Mouse (Mus musculus) kidney, postnatal 0 days (tissue): Measurements from ENCODE around the gene Cdc42se2. TPM values are rescaled to one million over a fixed set of nuclear protein-coding genes. Genes with fewer than 3 reads are reported as not detected.

Experiments
- ATAC-seq: fragments of 200-750 bp; cut with Nextera tagmentation; replicated peaks from 2 replicates; pipeline ENCODE4 v1.8.0; 2017; ENCODE audit warnings: low read depth, moderate number of reproducible peaks, moderate TSS enrichment, moderate library complexity; ENCODE audit not compliant: low FRiP score
- DNase-seq: peaks from one replicate; pipeline ENCODE4 v3.0.0-alpha.2; 2016; ENCODE audit warnings: low spot score
- H3K27ac ChIP-seq: fragments of 300-500 bp; sonication (generic); 2 replicates; pipeline ENCODE4 v1.5.1; 2014; ENCODE audit warnings: mild to moderate bottlenecking
- H3K27me3 ChIP-seq: fragments of 300-500 bp; sonication (generic); 2 replicates; pipeline ENCODE4 v1.6.1; 2014; ENCODE audit warnings: low read length, mixed read lengths; ENCODE audit not compliant: insufficient read depth
- H3K36me3 ChIP-seq: fragments of 300-500 bp; sonication (generic); 2 replicates; pipeline ENCODE4 v1.6.1; 2014; ENCODE audit warnings: low read length, mixed read lengths; ENCODE audit not compliant: insufficient read depth
- H3K4me1 ChIP-seq: fragments of 300-500 bp; sonication (generic); replicated peaks from 2 replicates; pipeline ENCODE4 v1.6.1; 2014; ENCODE audit warnings: antibody characterized with exemption, low read length, mixed read lengths; ENCODE audit not compliant: insufficient read depth
- H3K4me2 ChIP-seq: fragments of 300-500 bp; sonication (generic); 2 replicates; pipeline ENCODE4 v1.6.1; 2014; ENCODE audit warnings: mild to moderate bottlenecking, low read length, moderate library complexity, mixed read lengths
- H3K4me3 ChIP-seq: fragments of 300-500 bp; sonication (generic); replicated peaks from 2 replicates; pipeline ENCODE4 v1.5.1; 2014; ENCODE audit warnings: low read depth, low read length
- H3K9ac ChIP-seq: fragments of 300-500 bp; sonication (generic); 2 replicates; pipeline ENCODE4 v1.6.1; 2014; ENCODE audit warnings: low read depth, low read length
- H3K9me3 ChIP-seq: fragments of 300-500 bp; sonication (generic); replicated peaks from 2 replicates; pipeline ENCODE4 v1.6.1; 2016; ENCODE audit warnings: low read length, inconsistent platforms, mixed read lengths
- CTCF ChIP-seq: IDR thresholded peaks from 2 replicates; pipeline ENCODE4 v1.5.1; 2016; ENCODE audit warnings: antibody characterized with exemption, low read depth, mild to moderate bottlenecking, moderate library complexity
- WGBS: fragments of 180-500 bp; shearing (Covaris S2); extraction: QIAGEN DNeasy Blood & Tissue Kit; methylation state at CpG from one replicate; pipeline ENCODE4 v1.1.7; 2014; 5-methylcytosine and 5-hydroxymethylcytosine counted together
- polyA plus RNA-seq: library from polyadenylated mRNA; unstranded; fragments of >200 nt; fragmentation: Nextera tagmentation; extraction: Ambion mirVana; gene quantifications from 2 replicates; pipeline ENCODE4 v1.2.1, GENCODE M21; 2015

The Cdc42se2 gene
- polyA plus RNA-seq, 1 experiment from 2014 or later, result 64.3 TPM

DNA sequence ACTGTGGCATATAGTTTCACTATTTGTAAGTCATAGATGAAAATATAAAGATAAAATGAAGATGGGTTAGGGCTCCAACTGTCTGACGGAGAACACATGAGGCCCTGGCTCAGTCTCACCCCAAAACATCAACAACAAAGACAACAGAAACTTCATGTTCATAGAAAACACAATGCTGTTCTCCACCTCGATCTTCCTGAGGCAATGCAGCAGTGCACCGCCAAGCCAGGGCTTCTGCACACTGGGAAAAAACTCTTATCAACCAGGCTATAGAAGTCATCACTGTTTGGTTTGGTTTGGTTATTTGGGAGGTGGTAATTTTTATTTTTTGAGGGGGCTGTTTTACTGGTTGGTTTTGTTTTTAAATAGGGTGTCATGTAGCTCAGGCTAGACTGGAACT lies 3.0 kb downstream of the Cdc42se2 start:
- no peaks in the 10 kb centered on the region for H3K9me3 ChIP-seq
- WGBS, result 95% methylated on average over 3 of the region's 3 CpGs
- no peak for ATAC-seq

DNA sequence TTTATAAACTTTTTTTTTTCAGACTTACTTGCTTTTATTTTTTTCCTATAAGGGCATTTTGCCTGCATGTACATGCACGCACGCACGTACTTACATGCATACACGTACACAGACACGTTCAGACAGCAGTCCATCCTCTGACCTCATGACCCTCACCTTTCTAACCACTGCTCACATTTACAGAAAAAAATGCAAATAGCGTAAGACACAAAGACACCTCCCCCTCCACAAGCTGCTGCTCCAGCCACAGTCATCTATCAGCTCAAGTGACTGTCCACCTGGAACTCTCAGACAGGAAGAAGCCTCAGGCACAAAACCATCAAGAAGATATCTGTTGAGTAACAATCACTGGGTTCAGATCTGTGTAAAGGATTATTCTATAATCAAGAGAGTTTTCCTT lies 5.2 kb downstream of the Cdc42se2 start:
- no peaks in the 10 kb centered on the region for H3K4me1 ChIP-seq
- H3K4me2 ChIP-seq, result no peak overlapping the region
- H3K27ac ChIP-seq, result no peak overlapping the region
- H3K9ac ChIP-seq, result no peak overlapping the region
- H3K36me3 ChIP-seq, result no peaks in the 10 kb centered on the region
- no peak for ATAC-seq
- no peak overlapping the region for H3K4me3 ChIP-seq
- 72% methylated on average over 6 of the region's 6 CpGs for WGBS
- no peaks in the 10 kb centered on the region for H3K27me3 ChIP-seq
- no peak for TF ChIP-seq CTCF
- DNase-seq, result no peak
- no peaks in the 10 kb centered on the region for H3K9me3 ChIP-seq

More for the DNA sequence above, 3.0 kb downstream of the Cdc42se2 start:
- TF ChIP-seq CTCF, result no peak
- Histone ChIP-seq H3K27me3 (no peaks in the 10 kb centered on the region), H3K4me1 (0 out of 2 replicates have a peak, but pooled peaks cover 3% of the 10 kb centered on the region), H3K9ac (no peak overlapping the region), H3K36me3 (no peaks in the 10 kb centered on the region), H3K4me3 (no peak overlapping the region), H3K27ac (no peak overlapping the region), H3K4me2 (no peak overlapping the region)
- DNase-seq, result no peak

DNA sequence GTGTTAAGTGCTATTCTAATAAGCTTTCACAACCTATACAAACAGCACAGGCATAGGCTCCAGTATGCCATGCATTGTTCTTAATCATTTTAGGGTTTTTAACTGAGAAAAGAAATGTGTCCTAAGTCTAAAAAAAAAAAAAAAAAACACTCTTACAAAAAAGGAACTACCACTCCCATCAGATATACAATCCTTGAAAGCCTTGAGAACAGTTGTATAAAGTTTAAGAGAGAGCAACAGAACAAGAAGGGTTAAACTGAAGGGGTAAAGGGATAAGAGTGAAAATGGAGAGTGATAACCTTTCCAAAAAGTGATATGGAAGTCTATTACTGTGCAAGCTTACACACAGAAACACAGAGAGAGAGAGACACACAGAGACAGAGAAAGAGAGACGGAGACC lies 7.5 kb downstream of the Cdc42se2 start:
- ATAC-seq (no peak), DNase-seq (no peak)
- Histone ChIP-seq H3K4me2 (no peak overlapping the region), H3K4me1 (peaks cover 11% of the 10 kb centered on the region), H3K4me3 (no peak overlapping the region), H3K27ac (no peak overlapping the region), H3K9me3 (no peaks in the 10 kb centered on the region), H3K36me3 (no peaks in the 10 kb centered on the region), H3K9ac (no peak overlapping the region), H3K27me3 (no peaks in the 10 kb centered on the region)
- no peak for TF ChIP-seq CTCF
- WGBS, result 82% methylated on average over 1 of the region's 1 CpGs

DNA sequence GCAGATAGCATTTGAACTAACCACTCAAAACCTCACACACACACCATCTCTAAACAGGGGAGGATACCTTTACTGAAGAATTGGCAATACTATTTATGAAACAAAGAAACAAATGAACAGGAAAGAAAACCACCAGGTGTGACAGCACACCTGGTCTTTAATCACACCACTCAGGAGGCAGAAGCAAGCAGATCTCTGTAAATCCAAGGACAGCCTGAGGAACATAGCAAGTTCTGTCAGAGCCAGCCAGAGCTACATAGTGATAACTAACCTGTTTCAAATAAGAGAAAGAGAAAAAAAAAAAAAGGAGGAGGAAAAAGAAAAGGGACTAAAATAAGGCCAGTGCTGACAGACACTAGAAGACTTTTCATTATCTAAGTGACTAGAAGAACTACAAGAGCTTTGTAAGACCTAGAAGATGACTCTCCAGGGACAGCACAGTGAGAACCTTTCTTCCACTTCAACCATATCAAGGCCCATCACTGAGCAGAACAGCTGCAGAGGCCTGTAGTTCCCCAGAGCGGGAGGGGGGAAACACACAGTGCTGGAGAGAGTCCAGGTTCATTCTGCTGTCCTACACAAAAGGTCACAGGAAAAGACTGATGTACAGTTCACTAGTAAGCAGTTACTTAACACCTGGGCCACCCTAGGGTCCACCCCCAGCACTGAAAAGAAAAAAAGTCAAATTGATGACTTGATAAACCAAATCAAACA lies 9.2 kb downstream of the Cdc42se2 start:
- WGBS, result 41% methylated on average over 1 of the region's 1 CpGs
- no peak for DNase-seq

DNA sequence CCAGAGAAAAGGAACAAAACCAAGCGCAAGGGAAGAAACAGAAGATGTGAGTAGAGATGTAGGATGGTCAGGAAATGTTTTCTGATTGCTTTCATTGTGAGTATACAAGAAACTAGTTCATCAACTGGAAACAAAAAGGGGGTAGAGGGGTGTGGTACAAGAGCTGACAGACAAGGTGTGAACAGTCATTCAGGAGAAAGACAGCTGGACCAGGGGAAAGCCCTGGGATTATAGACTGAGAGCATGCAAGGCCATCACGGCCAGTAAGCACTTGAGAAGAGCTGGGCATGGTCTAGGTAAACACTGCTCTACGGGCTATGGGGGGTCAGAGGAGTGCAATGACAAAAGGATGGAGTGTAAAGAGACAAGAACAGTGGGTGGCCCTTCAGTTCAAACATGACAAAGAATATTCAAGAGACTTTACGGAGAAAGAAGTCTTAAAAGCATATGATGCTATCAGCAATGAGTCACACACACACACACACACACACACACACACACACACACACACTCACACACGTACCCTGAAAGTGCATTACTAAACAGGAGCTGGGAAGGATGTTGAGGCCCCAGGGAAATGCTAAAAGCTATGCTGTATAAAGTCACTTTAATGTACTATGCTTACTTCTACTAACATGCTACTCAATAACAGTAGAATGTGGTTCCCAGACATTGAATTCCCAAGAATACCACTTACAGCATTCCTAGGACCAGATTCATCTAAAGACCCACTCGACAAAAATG lies 9.9 kb downstream of the Cdc42se2 start:
- Histone ChIP-seq H3K36me3 (no peaks in the 10 kb centered on the region), H3K9me3 (no peaks in the 10 kb centered on the region), H3K27me3 (no peaks in the 10 kb centered on the region), H3K4me2 (no peak overlapping the region), H3K4me3 (no peak overlapping the region), H3K27ac (no peak overlapping the region), H3K9ac (no peak overlapping the region), H3K4me1 (peaks cover 11% of the 10 kb centered on the region)
- 76% methylated on average over 6 of the region's 6 CpGs for WGBS
- no peak for ATAC-seq
- TF ChIP-seq CTCF, result no peak
- no peak for DNase-seq

More for the DNA sequence above, 9.2 kb downstream of the Cdc42se2 start:
- no peak for TF ChIP-seq CTCF
- Histone ChIP-seq H3K4me2 (no peak overlapping the region), H3K4me3 (no peak overlapping the region), H3K27me3 (no peaks in the 10 kb centered on the region), H3K4me1 (peaks cover 11% of the 10 kb centered on the region), H3K9me3 (no peaks in the 10 kb centered on the region), H3K27ac (no peak overlapping the region), H3K36me3 (no peaks in the 10 kb centered on the region), H3K9ac (no peak overlapping the region)
- no peak for ATAC-seq

DNA sequence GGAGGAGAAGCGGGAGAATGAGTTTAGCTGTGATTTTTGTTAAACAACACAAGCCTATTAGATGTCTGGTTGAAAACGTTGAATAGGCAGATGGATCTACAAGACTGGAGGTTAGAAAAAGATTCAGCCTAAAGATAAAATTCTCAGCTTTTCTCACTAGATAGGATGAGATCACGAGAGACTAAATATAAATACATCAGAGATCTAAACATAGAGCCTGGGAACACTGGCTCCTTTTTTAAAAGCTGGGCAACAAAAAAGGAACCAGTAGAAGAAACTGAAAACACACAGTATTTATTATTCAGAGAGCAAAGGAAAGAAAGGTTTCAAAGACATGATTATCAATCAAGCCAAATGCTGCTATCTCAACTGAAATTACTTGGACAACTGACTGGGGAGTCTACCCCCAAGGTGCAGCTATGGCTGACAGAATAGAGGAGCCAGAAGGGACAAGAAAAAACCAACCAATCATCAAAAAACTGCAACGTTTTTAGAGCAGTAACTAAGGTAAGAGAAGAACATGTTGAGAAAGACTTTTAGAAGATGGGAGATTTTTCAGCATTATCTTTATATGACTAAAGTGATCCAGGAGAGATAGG lies 10.6 kb downstream of the Cdc42se2 start:
- H3K36me3 ChIP-seq, result no peaks in the 10 kb centered on the region

More for the DNA sequence above, 10.6 kb downstream of the Cdc42se2 start:
- DNase-seq, result no peak
- Histone ChIP-seq H3K27ac (no peak overlapping the region), H3K27me3 (no peaks in the 10 kb centered on the region), H3K4me2 (no peak overlapping the region), H3K9ac (no peak overlapping the region), H3K4me3 (no peak overlapping the region), H3K9me3 (no peaks in the 10 kb centered on the region), H3K4me1 (peaks cover 11% of the 10 kb centered on the region)
- no peak for TF ChIP-seq CTCF
- no peak for ATAC-seq
- WGBS, result 72% methylated on average over 4 of the region's 4 CpGs
